Mouse (Mus musculus): ENCODE data around the gene Nop56.

- TF ChIP-seq CTCF (IDR thresholded peaks at IDR 0.05 in 2 of 3, conservative IDR thresholded peaks at IDR 0.05 in 1 of 3; ENCODE audit: control insufficient read depth in 1 of 3, insufficient read depth in 1 of 3, low read depth in 2 of 3, low read length in 3 of 3, poor library complexity in 1 of 3, severe bottlenecking in 1 of 3) (peak; percentile 33 to 56 (median 51); a peak in 5 of 6 replicates), POLR2A (IDR thresholded peaks at IDR 0.05; ENCODE audit: control insufficient read depth in 1 of 2, insufficient read depth in 1 of 2, low read depth in 1 of 2, low read length in 2 of 2, poor library complexity in 1 of 2) (no peak), RCOR1 (IDR thresholded peaks at IDR 0.05; ENCODE audit: low read depth, low read length) (no peak), MAFK (IDR thresholded peaks at IDR 0.05; ENCODE audit: borderline replicate concordance, low read depth, low read length) (no peak), MYC (IDR thresholded peaks at IDR 0.05; ENCODE audit: low read depth, low read length) (no peak)
Measured at GRCm38 (mm10) chr2:130327057-130327456, 52.8 kb downstream of the Nop56 start.
